10 mouse cellular contexts compared by ENCODE assay signal in the genomic region with DNA sequence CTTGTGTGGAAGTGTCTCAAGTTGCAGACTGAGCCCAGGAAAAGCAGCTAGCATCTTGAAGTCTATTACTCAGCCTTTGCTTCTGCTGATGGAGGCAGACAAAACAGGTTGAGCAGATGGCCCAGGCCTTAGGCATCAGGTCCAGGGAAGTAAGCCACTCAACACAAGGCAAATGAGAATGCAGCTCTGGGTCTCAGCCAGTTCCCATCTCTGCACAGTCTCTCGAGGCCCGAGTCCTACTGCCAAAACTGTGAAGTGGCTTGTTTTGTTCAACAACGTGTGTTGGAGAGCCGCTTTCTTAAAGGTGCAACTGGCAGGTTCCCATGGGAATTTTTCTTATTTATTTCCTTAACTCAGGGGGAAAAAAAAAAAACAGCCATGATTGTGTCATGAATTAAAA.
DNase-seq lines count a peak whose midpoint lies in the region; ATAC-seq and TF ChIP-seq lines count a peak whose summit lies in the region.
"Had no signal": no experiment of that assay in that cellular context is flagged by ENCODE, and none has a peak within 500 bp of the region (broad histone marks: within the 10 kb centered on the region; RNA-seq: fewer than 3 reads in every experiment).

No protein-coding gene starts in this region.

- H3K9me3 ChIP-seq in lung, postnatal 0 days (ENCODE audit: low read length): no peaks in the 10 kb centered on the region
- H3K9me3 ChIP-seq: embryonic facial prominence, embryonic 15.5 days; neural tube, embryonic 12.5 days had no signal

- no peak for TF ChIP-seq CTCF in lung, postnatal 0 days (IDR thresholded peaks at IDR 0.05)

- peak overlapping the region; percentile 81; the same call in 1 of the 2 replicates for H3K27ac ChIP-seq in lung, postnatal 0 days (ENCODE audit: low read length)
- H3K27ac ChIP-seq: embryonic facial prominence, embryonic 15.5 days; neural tube, embryonic 12.5 days had no signal

- H3K4me1 ChIP-seq in lung, postnatal 0 days (ENCODE audit: insufficient read depth, low read depth, low read length): peaks cover 6% of the 10 kb centered on the region

- H3K27me3 ChIP-seq in lung, postnatal 0 days (replicated peaks; ENCODE audit: insufficient read depth, low read length): no peaks in the 10 kb centered on the region
- H3K27me3 ChIP-seq: neural tube, embryonic 12.5 days had no signal

- H3K36me3 ChIP-seq in lung, postnatal 0 days (ENCODE audit: insufficient read depth, low read length): no peaks in the 10 kb centered on the region
- H3K36me3 ChIP-seq: embryonic facial prominence, embryonic 15.5 days; neural tube, embryonic 12.5 days had no signal

- TF ChIP-seq EP300 in lung, postnatal 0 days (IDR thresholded peaks at IDR 0.05): peak; percentile 64

- H3K9ac ChIP-seq in lung, postnatal 0 days (replicated peaks; ENCODE audit: low read depth): no peak overlapping the region
- H3K9ac ChIP-seq: embryonic facial prominence, embryonic 15.5 days; neural tube, embryonic 12.5 days had no signal

- 36% methylated on average over 4 of the region's 4 CpGs for WGBS in lung, postnatal 0 days

- peak; percentile 95 for DNase-seq in cerebellum, adult 9-11 months
- peak; percentile 83 to 86 for DNase-seq in layer of hippocampus, adult 8-10 months (ENCODE audit: low spot score in 2 of 2)
- DNase-seq in lung, postnatal 0 days (ENCODE audit: low spot score): peak; percentile 92
- DNase-seq in embryo, embryonic 11 days: no peak
- DNase-seq in testis, postnatal 14 days (ENCODE audit: low spot score): no peak

- H3K4me2 ChIP-seq in lung, postnatal 0 days (replicated peaks; ENCODE audit: low read depth, low read length): no peak overlapping the region
- H3K4me2 ChIP-seq: embryonic facial prominence, embryonic 15.5 days; neural tube, embryonic 12.5 days had no signal

- ATAC-seq in cerebellum, adult (ENCODE audit: insufficient number of reproducible peaks, low FRiP score, low TSS enrichment): peak; percentile 93
- ATAC-seq in lung, postnatal 0 days: peak; percentile 87
- ATAC-seq in megakaryocyte-erythroid progenitor cell, adult 5-6 weeks (replicated peaks; ENCODE audit: low FRiP score, low TSS enrichment, poor library complexity, severe bottlenecking): no peak
- no peak for ATAC-seq in activated CD4-positive, CD25-positive, alpha-beta regulatory T cell, adult 4 months

- H3K4me3 ChIP-seq in lung, postnatal 0 days (ENCODE audit: low read depth, low read length): no peak overlapping the region
- H3K4me3 ChIP-seq: embryonic facial prominence, embryonic 15.5 days; neural tube, embryonic 12.5 days had no signal

Comparison
In these comparisons a context has a peak if more than half of its experiments do, and no peak if none do; other contexts are left out.
1. ATAC-seq: peak in cerebellum, adult (single experiment) and lung, postnatal 0 days (single experiment); none in megakaryocyte-erythroid progenitor cell, adult 5-6 weeks (single experiment) and activated CD4-positive, CD25-positive, alpha-beta regulatory T cell, adult 4 months (single experiment).
2. DNase-seq: peak in cerebellum, adult 9-11 months (single experiment), layer of hippocampus, adult 8-10 months (2 of 2) and lung, postnatal 0 days (single experiment); none in embryo, embryonic 11 days (single experiment) and testis, postnatal 14 days (single experiment).